Mouse (Mus musculus) liver, adult 2 months (tissue): Measurements from ENCODE around the gene Ifit3.

Experiments used
- CTCF ChIP-seq: fragments of 200-500 bp; IDR thresholded peaks from 2 replicates; pipeline ENCODE4 v1.5.1; 2011; ENCODE audit warnings: low read depth, low read length, control low read depth
- POLR2A ChIP-seq: fragments of 200-500 bp; IDR thresholded peaks from 2 replicates; pipeline ENCODE4 v1.6.1; 2011; ENCODE audit warnings: low read length, control low read depth; ENCODE audit not compliant: insufficient read depth; ENCODE audit errors: extremely low read depth

DNA sequence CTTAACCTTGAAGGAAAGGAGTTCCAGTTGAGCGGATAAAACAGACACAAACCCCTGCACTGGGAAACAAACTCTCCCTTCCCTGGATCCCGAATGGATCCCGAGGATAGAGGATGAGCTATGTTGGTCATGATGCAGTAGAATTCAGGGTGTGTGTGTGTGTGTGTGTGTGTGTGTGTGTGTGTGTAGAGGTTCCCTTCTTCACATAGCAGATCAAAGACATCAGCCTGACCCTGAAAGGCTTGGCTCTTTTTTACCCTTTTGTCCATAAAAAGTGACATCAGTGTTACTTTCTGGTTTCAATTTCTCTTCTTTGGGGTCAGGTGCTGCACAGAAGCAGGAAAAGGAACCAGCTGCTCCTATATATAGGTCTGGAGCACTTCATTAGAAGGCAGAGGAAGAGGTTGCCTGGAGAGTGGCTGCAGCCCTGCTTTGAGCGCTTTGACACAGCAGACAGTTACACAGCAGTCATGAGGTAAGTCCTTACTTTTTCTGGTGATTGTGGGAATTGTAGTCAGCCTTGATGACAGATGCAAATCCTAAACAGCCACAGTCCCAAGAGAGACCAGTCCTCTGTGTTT is 13.3 kb upstream of the Ifit3 start:
- TF ChIP-seq CTCF (no peak), POLR2A (no peak)
